Mouse (Mus musculus): Measurements from ENCODE around the gene Txnrd2. TPM values are rescaled to one million over a fixed set of nuclear protein-coding genes. Genes with fewer than 3 reads are reported as not detected.

Txnrd2 gene
- total RNA-seq, 2 experiments from 2014 or later = 16.0 to 16.9 TPM

GRCm38 (mm10) chr16:18484794-18485435 lies 58.7 kb downstream of the Txnrd2 start:
- no peak for DNase-seq

- DNase-seq = no peak
Observed at GRCm38 (mm10) chr16:18486126-18486525, 59.9 kb downstream of the Txnrd2 start.

- no peak for DNase-seq
Observed at GRCm38 (mm10) chr16:18490281-18490680, 64.1 kb downstream of the Txnrd2 start.

DNA sequence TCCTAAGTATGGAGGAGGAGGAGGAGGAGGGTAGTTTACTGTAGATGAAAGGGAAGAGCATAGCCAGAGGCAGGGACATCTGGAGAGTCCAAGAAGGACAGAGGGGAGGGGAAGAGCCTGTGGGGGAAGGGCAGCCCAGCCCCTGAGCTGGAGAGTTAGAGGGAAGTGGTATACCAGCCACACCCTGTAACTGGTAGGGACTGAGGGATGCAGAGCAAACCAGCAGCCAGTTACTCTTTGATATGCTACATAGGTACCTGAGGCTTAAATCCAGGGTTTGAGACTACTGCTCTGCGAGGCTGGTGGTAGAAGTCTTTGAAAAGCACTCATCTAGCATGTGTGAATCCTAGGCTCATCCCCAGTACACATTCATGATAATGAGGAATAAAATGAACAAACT lies 64.7 kb downstream of the Txnrd2 start:
- DNase-seq = no peak

- DNase-seq = no peak
Observed at GRCm38 (mm10) chr16:18497865-18498515, 71.8 kb downstream of the Txnrd2 start.

- DNase-seq = peak; percentile 94
Observed at GRCm38 (mm10) chr16:18498558-18498990, 72.4 kb downstream of the Txnrd2 start, which contains the start of the genes Gnb1l and Rtl10. Gene Gnb1l (plus strand): TSS chr16:18498713. Gene Rtl10 (plus strand): TSS chr16:18498901.

GRCm38 (mm10) chr16:18498996-18499395 lies 72.8 kb downstream of the Txnrd2 start:
- DNase-seq = no peak

GRCm38 (mm10) chr16:18501531-18501930 lies 75.3 kb downstream of the Txnrd2 start:
- DNase-seq = no peak

- DNase-seq = no peak
Observed at GRCm38 (mm10) chr16:18503566-18504342, 77.6 kb downstream of the Txnrd2 start.

- no peak for DNase-seq
Observed at GRCm38 (mm10) chr16:18506524-18507199, 80.5 kb downstream of the Txnrd2 start.

- no peak for DNase-seq
Observed at GRCm38 (mm10) chr16:18507200-18507549, 81.0 kb downstream of the Txnrd2 start.

DNA sequence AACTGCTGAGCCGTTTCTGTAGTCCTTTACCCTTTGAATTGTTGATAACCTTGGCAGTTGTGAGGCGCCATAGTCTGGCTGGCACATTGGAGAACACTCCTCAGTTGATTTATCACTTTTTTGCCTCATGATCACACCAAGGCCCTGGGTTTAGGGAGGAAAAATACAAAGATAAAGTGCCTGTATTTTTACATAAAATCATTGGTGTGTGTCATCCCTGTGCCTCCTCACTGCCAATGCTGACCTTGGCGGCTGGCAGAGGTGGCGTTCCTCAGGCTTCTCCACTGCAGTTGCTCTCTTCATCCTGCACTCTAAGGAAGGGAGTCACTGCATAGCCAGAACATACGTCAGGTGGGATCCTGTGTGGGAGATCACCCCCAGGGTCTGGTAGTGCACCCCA lies 85.6 kb downstream of the Txnrd2 start:
- no peak for DNase-seq

DNA sequence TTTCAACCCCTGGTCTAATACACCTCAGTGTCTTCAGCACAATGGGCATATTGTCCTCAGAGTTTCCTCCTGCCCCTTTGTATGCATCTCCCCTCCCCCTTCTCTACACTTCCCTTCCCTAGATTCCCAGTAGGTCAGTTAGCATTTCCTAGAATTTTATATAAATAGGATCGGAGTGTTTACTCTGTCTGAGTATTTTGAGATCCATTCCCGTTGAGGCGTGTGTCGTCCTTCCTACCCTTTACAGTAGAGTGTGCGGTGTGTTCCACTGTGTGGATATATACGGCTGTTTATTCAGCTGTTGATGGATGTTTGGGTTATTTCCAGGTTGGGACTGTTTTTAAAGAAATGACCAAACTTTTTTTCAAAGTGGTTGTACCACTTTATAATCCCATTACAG lies 87.3 kb downstream of the Txnrd2 start:
- DNase-seq = no peak

DNA sequence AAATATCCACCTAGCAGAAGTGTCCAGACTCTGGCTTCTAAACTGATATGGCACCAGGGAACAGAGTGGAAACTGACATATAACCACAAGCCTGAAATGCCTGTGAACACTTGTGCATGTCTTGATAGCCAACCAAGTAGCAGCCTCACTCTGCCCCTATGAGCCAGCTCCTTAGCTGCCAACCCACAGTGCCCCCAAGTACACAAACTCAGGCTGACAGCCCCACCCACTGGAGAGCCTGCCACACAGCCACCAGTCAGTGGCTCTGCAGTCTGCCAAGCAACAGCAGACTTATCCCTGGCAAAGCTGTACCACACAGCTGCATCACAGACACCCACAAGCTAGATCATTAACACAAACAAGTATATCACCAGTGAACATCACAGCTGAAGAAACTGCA lies 91.9 kb downstream of the Txnrd2 start:
- no peak for DNase-seq

DNA sequence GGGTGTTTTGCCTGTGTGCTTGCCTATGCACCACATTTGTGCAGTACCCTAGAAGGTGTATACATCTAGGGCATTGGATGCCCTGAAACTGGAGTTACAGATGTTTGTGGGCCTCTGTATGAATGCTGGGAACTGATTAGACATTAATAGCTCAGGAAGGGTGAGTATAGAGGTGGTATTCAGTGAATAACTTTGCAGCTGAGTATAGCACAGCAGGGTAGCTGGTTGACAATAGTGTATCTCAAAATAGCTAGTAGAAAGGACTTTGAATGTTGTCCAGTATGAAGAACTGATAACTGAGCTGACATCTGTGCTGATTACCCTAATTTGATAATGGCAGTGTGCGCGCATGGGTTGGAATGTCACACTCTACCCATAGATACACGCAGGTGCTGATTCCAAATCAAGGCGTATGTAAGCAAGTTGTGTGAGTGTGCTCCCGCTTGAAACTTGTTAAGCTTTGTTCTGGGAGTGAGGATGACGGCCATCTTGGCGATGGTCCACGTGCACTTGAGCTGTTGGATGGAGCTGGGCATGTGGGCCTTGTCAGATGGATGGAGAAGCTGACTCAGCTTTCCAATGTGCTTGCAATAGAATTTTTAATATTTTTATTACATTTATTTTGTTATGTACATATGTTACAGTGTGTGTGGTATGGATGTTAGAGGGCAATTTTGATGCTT lies 97.5 kb downstream of the Txnrd2 start:
- DNase-seq = no peak

DNA sequence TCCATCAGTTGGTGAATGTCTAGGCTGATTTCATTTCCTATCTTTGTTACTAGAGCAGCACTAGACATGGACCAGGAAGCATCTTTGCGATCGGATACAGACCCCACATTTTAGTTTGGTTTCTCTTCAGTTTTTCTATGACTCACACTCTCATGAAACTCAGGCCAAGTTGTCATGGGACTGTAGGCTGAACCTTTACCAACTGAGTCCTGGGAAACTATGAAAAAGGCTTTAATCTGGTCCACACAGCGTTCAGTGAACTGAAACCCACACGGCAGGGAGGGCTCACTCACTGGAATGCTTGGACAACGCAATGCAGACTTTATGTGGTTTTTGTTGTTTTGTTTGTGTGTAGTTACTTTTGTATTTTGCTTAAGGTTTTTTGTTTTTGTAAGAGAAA lies 102.5 kb downstream of the Txnrd2 start:
- no peak for DNase-seq

Other genes with a start within 250 kb of the Txnrd2 start
- gene Ccdc188, start 208.5 kb upstream of the Txnrd2 start, total RNA-seq (2021) = not detected
- gene Zdhhc8, start 191.2 kb upstream of the Txnrd2 start, total RNA-seq (2021) = 10 to 100 TPM; 21.6 to 26.6 TPM
- gene Trmt2a, start 177.7 kb upstream of the Txnrd2 start, total RNA-seq (2021) = 1 to 10 TPM; 9.6 to 10.0 TPM
- 10 to 100 TPM; 21.6 to 24.7 TPM for gene Ranbp1, start 177.7 kb upstream of the Txnrd2 start, total RNA-seq (2021)
- gene Gm49776, start 168.1 kb upstream of the Txnrd2 start, total RNA-seq (2021) = not detected
- gene Dgcr8, start 137.1 kb upstream of the Txnrd2 start, total RNA-seq (2021) = 10 to 100 TPM; 14.7 to 16.2 TPM
- 10 to 100 TPM; 37.3 to 37.6 TPM for gene Tango2, start 78.3 kb upstream of the Txnrd2 start, total RNA-seq (2021)
- gene Arvcf, start 78.2 kb upstream of the Txnrd2 start, total RNA-seq (2021) = 10 to 100 TPM; 12.5 to 14.3 TPM
- 10 to 100 TPM; 33.3 to 44.8 TPM for gene Comt, start 468 bp downstream of the Txnrd2 start, total RNA-seq (2021)
- 1 to 10 TPM; 3.4 to 3.6 TPM for gene Gnb1l, start 72.3 kb downstream of the Txnrd2 start, total RNA-seq (2021)
- gene Rtl10, start 72.5 kb downstream of the Txnrd2 start, total RNA-seq (2021) = 1 to 10 TPM; 2.4 to 3.1 TPM
- 10 to 100 TPM in 1 of 2 experiments, 1 to 10 TPM in 1; 5.3 to 42.0 TPM for gene Tbx1, start 164.3 kb downstream of the Txnrd2 start, total RNA-seq (2021)
- under 1 TPM in 1 of 2 experiments, not detected in 1; 0.28 TPM for gene Gp1bb, start 196.0 kb downstream of the Txnrd2 start, total RNA-seq (2021)
- 1 to 10 TPM; 1.3 to 2.4 TPM for gene Gm49601, start 200.0 kb downstream of the Txnrd2 start, total RNA-seq (2021)
- gene Sept5, start 203.6 kb downstream of the Txnrd2 start, total RNA-seq (2021) = 1 to 10 TPM; 5.5 to 5.8 TPM

Measured in gastrocnemius, postnatal 25 days (tissue).